Mouse (Mus musculus): ENCODE data around the gene Rrp15. TPM values are rescaled to one million over a fixed set of nuclear protein-coding genes. Genes with fewer than 3 reads are reported as not detected.

Rrp15 gene
- 48.6 TPM for polyA plus RNA-seq (2017; shearing (Covaris generic))

DNA sequence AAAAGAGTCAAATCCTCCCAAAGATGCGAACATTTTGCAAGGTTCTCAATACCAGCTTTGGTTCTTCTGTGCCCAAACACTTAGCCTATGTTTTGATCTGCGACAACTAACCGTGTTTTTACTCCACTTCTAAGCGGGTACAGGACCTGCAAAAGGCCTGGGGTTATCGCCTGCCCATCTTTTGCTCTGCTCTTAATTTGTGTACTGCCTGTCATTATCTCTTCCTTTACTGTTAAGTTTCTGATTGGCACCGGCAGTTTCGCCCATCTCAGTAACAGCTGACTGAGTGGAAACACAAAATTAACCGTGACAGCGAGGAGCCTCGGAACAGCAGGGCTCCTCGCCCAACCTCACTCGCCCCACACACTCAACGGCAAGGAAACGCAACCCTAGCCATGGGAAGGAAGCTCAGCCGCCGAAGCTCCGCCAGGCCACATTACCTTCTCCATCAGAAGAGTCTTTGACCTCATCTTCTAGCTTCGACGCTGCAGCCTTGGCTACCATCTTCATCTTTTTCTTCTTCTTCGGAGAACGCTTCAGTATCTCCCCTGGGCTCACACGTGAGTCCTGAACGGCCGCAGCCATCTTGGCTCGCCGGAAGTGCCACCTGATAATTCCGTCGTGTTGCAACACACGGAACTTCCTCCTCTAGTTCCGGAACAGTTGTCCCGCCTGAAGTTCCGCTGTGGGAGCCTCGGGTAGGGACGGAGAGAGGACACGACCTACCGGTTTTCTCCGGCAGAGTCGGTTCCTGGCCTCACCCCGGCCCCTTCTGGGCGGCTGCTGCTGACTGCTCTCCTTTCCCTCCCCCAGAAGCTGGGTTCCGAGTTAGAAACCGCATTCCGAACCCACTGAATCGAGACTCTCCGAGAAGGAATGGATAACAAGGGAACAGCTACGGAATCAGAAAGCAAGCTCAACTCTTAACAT is at the start of gene Rrp15:
Gene Rrp15, minus strand, starts transcription at position 635 of the 930 bp plus-strand sequence.

DNA sequence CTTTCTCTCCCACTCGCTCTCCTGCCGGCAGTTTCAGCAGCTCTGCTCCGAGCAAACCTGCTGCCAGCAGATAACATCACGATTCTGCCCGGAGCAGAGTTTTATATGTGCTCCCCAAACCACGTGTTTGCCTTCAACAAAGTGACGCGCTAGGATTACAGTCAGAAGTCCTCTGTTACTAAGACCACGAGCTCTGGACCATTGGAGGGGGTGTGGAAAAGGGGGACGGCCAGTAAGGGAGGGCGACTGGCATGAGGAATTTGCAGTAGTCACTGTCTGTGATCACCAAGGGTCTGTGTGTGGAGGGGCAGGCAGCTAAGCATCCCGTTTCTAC is 43.3 kb downstream of the Rrp15 start, which contains the start of gene Tgfb2:
Gene Tgfb2, minus strand, starts transcription at position 75 of the 334 bp plus-strand sequence.

Other genes with a start within 250 kb of the Rrp15 start
- gene Tgfb2, start 43.4 kb downstream of the Rrp15 start, polyA plus RNA-seq (2017; shearing (Covaris generic)) = not detected
- gene D1Pas1, start 218.1 kb upstream of the Rrp15 start, polyA plus RNA-seq (2017; shearing (Covaris generic)) = not detected